Mouse (Mus musculus) forelimb bud, embryonic 11.5 days (tissue): Measurements from ENCODE around the gene Fam222b.
"Not testable (repeated sequence)": the region's sequence is repeated elsewhere in the genome, so short reads cannot be mapped to it uniquely, and the experiment has no call there.

ENCODE experiments used
- DNase-seq: peaks from one replicate; pipeline ENCODE4 v3.0.0-alpha.2; 2012; ENCODE audit warnings: low read depth, low spot score

The Fam222b gene

DNA sequence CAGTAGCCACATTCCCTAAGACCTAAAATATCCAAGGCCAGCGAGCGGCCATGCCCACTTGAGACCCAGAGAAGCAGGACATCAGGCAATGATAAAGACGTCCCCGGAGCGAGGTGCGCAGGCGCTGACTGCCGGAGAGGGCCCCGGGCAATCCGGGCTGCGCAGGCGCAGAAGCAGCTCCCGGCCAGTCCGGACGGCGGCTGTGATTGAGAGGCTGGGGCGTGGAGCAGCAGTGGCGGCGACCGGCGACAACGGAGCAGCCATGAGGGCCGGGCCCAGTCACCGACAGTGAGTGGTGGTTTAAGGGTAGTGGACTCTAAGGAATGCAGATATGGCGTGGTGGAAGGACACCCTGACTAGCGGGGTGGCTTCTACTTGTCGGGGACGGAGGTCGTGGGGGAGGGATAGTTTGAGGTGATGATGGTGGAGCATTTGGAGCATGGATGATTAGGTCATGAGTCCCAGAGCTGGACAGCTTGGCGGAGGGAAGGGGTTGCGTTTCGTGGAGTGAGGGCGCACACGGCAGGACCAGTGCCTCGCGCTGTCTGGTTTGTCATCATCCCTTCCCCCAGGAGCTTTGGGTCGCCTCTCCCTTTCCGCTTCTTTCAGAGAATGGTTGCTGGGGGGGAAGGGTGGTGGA, at the start of gene Fam222b:
TSS of gene Fam222b (plus strand) at position 157 of the 640 bp plus-strand sequence.
- peak; percentile 92 for DNase-seq

DNA sequence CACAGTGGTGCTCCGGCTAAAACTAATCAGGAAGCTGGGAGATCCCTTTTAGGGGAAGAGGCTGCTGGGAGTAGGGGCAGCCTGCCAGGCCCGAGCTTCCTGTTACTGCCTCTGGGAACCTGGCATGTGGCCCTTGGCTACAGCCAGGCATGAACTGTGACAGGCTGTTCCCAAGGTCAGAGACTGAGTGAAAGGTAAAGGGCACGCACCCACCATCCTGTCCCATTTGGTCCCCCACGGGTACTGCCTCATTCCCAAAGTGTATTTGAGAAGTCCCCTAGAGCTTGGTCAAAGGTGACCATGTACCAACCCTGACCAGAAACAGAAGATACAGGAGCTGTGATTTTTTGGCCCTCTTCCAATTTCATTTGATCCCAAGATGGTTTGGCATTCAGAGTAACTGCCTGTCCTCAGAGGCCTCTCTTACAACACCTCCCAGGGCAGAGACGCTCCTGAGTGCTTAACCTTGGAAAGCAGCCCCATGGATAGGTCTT, 49.7 kb upstream of the Fam222b start:
- DNase-seq = no peak

DNA sequence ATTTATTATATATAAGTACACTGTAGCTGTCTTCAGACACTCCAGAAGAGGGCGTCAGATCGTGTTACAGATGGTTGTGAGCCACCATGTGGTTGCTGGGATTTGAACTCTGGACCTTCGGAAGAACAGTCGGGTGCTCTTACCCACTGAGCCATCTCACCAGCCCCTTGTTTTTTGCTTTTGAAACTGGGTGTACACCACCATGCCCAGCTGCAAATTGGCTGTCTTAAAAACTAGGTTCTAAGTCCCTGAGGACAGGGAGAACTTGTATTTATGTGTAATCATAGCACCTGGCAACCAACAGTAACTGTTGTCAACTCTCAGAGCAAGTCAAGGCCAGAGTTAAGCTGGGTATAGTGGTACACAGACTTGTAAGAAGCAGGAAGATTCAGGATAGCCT, 45.8 kb upstream of the Fam222b start:
- DNase-seq = not testable (repeated sequence)

DNA sequence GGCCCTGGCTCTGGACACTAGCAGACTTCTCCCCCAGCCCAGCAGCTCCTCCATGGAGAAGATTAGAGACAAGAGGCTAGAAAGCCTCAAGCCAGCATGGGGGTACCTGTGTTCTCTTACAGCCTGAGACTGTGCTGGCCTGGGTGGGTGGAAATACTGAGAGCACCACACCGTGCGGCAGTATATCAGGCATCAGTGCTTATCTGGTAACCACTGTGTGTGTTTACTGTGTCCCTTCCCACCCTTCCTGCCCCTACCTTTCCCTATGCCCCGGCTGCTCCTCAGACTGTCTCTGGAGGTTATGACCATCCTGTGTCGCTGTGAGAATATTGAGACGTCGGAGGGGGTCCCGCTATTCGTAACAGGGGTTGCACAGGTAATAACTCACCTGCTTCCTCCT, 41.4 kb upstream of the Fam222b start:
- no peak for DNase-seq

DNA sequence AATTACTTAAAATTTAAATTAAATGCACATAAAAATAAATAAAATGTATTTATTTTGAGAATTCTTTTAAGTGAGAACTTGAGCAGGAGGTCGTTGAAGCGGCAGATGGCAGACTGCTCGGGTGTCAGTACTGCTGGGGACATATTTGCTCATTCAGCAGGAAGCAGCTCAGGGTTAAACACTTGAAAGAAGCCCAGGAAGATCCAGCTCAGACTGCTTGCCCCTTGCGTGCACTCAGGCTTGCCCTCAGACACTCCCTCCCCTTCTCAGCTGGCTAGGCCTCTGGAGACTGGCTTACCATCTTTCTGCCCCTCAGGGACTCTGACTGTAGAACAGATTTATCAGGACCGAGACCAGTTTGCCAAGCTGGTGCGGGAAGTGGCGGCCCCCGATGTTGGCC, 37.5 kb upstream of the Fam222b start:
- no peak for DNase-seq

DNA sequence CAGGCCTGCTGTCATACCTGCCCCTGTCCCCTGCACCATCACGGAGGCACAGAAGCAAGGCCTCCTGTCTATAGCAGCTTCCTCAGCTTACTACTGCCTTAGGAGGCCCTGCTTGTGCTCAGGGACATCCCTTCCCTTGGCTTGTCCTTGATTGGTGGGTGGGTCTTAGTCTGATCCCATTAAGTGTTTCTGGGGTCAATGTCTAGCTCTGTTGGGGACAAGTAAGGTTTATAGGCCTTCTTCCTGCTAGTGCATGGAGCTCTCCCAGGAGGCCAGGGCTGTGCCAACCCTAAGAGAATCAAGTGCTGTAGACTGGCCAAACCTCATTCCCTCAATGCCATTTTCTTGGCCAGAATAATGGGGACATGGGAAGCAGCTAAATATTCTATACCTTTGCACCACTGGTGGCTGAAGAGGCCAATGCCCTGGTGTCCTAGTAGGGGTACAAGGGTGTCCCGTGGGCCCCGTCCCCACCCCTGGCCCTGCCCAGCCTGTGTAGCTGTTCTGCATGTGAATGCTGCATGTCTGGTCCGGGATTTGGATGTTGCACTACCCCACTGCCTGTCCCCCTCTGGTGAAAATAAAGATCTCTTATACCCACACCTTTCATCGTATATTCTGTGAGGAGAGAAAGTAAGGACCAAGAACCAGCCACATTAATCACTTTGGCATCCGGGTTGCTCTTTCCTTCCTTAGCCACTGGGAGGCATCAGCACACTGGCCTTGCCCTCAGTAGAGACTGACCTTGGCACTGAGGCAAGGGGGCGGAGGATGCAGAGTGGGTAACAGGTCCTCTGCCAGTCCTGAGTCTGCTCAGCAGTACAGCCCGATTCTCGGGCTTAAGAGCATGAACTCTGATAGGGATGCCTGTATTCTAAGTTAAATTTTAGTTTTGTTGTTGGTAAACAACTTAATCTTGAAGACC, 34.4 kb upstream of the Fam222b start:
- peak; percentile 43 for DNase-seq

DNA sequence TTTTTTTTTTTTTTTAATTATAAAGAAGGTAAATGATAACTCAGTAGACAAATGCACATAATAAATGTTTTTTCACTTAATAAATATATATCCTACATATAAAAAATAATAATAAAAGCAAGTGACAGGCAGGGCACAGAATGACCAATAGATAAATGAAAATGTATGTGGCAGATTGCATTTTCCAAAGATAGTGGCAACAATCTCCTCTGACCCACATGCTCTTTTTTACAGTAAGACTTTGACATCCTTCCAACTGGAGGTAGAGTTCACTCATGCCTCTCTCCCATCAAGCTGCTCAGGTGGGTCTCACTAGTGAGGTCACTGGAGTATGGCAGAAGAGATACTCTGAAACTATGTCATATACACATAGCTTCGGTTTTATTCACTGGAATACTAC, 31.9 kb upstream of the Fam222b start:
- no peak for DNase-seq

DNA sequence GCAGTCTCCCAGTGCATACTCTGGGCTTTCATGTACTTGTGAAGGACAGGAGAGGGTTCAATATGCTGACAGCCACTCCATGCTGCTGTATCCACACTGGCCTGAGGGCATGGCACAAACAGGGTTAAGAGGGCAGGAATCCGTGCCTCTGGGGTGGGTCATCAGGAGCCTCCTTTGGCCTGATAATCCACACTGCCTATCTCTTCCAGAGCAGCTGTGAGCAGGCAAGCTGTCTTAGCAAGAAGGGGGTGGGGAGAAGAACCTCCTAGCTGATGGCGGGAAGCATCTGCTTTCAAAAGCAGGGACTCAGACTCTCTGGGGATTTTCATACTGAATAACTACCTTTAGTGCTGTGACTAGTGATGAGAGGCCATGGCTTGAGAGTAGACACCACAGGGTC, 28.6 kb upstream of the Fam222b start:
- no peak for DNase-seq

DNA sequence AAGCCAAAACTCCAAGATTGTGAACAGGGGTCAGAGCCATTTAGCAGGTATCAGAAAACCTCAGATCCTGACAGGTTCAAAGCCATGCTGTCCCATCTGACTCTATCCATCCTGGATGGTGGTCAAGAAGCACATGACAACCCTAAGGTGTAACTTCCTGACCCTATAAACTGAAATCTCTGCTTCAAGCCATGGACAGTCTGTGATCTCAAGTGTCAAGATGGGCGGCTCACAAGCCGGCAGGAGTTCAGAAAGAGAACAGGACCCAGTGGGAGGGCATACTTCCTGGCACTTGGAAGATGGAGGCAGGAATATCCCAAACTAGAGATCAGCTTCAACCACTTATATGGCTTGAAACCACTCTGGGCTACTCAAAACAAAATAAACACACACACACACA, 27.8 kb upstream of the Fam222b start:
- DNase-seq = no peak

DNA sequence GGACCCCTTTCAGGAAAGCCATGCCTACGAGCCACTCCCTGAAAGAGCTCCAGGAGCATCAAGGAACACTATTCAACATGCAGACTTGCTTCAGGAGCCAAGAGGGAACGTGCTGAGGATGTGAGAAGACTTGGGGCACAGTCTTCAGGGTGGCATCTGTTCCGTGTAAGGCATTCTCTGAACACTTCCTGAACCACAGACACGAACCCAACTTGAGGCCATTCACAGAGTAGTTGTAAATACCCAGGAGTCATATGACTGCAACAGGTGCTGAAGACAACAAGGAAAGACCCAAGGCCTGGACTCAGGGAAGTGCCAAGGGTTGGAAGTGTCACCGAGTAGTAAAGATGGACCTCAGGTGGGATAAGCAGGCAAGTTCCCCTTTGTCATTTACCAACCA, 26.9 kb upstream of the Fam222b start:
- DNase-seq = no peak

DNA sequence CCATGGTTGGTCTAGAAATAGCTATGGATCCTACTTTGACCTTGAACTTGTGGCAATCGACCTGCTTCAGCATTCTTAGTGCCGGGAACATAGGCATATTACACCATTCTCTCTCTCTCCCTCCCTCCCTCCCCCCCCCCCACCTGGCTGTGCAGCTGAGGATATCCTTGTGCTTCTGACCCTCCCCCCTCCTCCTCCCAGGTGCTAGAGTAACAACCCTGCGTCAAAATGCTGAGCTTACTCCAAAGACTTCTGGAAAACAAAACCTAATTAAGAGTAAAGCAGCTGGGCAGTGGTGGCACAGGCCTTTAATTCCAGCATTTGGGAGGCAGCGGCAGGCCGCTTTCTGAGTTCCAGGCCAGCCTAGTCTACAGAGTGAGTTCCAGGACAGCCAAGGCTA, 25.3 kb upstream of the Fam222b start:
- no peak for DNase-seq

DNA sequence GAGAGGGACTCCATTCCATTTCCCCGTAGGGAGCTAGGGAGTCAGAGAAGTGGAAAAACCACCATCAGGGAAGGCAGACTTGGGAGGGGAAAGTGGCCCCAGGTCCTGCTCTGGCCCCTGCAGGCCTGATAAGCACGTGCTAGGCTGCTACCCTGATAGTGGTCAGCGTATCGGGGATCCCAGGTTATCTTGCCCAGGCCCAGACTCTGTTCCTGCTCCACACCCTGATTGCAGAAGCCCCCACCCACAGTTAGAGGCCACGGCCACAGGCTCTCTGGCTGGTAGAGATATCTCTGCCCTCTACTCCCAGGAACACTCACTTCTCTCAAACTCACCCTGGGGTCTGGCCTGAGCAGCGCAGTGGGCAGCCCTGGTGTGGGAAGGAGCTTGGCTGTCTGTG, 24.8 kb upstream of the Fam222b start:
- no peak for DNase-seq

DNA sequence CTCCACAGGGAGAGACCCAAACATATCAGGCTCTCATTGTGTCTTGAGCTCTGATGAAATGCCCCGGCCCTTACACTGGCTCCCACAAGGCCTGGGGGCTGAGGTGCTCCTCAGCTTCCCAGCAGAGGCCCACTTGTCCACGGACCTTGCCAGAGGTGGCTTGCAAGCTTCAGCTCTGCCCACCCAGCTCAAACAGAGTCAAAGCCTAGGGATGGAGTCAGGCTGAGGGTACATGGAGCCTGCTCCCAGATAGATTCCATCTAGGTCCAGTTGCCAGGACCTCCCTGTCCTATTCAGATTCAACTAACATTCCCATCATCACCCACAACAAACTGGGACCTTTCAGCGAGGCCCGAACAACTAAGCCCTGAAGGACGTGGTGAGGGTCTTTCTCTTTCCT, 22.5 kb upstream of the Fam222b start:
- DNase-seq = no peak

DNA sequence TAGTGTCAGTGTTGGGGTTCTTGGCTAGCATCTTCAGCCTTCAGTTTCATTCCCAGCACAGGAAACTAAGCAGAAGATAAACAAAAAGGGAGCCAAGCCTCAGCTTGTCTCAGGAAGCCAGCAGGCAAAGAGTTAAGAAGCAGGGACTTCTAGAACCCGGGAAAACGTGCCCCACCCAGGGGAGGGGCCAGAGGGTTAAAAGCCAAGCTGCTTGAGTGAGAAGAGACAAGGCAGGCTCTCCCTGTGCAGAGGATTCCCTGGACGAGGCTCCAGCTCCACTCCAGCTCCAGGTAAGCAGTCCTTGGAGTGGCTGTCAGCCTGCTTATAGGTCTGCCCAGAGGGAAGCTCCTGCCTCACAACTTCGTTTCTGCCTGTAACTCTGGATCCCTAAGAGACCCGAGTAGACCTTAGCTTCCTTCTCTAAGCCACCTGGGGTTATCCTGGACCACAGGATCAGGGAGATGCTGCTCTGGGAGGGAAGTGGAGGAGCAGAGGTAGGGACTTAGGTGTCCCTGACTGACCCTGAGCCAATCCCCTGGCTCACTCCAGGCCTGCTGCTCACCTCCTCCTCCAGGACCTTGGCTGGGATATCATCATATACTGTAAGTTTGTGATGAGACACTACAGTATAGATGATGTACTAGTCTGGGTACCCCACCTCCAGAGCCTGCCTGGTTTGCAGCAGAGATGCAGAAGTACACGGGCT, 21.9 kb upstream of the Fam222b start:
- DNase-seq = no peak

DNA sequence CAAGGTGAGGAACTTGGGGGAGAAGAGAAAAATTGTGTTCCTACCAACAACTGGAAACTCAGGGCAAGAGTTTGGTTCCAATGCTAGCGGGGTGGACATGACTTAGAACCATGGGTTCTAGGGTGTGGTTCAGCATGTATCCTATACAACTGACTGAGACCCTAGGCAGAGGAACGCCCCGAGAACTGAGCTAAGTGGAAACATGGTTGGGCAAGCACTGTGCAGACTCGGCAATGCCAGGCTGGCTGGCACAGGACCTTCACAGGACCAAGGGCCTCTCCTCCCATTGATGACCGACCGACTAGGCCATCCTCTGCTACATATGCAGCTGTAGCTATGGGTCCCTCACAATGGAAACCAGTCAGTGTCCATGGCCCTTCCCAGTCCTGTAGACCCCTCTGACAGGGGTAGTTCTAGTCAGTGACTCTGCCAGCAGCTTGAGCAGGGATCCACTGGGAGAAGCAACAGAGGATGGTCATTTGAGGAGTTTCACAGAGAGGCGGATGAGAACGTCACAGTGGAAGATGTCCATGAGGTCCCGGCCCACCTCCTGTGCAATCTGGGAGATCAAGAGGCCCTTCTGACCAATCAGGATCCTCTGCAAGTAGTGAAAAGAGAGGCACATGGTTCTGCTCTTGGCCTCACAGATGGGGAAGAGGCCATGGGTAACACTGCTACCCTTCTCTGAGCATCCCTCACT, 20.7 kb upstream of the Fam222b start:
- DNase-seq = no peak

DNA sequence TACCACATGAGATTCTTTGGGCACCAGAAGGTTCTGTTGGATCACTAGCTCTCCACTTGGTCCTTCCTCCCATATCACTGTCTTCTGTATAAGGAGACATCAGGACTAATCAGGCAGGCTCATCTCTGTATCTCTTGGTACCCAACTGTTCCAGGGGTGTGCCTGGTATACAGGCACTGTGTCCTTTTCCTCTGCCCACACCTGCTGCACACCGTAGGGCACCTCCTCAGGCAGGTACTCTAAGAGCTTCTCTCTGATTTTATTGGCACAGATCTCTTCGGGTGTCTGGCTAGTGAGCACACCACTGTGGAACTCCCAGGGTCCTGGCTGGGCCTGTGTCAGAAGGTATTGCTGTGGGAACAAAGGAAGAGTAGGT, 20.2 kb upstream of the Fam222b start:
- no peak for DNase-seq

DNA sequence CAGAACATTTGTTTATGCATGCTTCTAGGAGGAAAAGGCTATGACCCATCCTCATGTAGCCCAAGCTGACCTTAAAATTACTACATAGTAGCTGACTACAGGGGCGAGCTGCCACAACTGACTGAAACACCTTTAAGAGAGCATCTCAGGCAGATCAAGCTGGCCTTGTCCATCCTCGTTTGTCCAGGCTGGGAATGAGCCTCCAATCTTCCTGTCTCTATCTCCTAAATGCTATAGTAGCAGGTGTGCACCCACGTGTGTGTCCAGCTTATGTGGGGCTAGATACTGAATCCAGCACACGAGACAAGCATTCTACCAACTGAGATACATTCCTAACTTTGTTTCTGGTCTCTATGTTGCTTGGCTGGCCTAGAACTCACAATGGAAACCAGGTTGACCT, 19.8 kb upstream of the Fam222b start:
- DNase-seq = no peak

DNA sequence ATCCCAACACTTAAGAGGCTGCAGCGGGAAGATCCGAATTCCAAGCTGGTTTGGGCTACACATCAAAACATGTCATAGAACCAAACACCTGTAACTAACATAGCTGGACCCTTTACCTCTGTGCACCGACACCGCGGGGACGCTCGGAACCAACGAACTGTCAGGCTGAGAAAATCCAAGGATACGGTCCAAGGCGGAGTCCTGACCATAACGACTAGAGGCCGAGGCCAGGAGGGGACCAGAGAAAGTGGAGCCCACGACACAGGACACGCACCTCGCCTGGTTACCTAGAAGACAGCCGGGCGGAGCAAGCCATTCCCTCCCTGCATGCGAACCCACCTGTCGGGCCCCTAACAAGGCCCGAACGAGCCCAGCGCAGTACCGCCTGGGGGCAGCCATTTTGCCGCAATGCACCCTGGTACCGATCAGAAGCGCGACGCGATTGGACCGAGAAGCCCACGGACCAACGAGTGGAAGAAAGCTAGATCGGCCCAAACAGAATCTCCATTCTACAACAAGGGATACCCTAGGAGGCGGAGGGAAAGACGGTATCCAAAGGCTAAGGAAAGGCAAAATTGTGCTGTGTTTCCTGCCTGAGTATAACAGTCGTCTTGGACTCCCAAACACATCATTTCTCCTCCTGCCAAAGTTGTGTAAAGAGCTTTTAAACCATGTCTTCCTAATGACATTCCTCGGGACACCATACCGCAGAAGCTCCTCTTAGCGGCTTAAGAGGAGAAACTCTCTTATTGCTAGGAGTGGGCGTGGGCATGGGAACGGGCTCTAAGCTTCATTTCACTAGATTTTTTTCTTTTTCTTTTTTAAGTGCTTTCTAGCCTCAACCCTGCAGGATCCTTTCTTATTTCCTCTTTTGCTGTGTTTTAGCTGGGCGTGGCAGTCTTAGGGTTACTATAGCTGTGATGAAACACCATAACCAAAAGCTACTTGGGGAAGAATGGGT, 14.2 kb upstream of the Fam222b start, which contains the start of gene Eral1:
TSS of gene Eral1 (minus strand) at position 423 of the 961 bp plus-strand sequence.
- peak; percentile 84 for DNase-seq

DNA sequence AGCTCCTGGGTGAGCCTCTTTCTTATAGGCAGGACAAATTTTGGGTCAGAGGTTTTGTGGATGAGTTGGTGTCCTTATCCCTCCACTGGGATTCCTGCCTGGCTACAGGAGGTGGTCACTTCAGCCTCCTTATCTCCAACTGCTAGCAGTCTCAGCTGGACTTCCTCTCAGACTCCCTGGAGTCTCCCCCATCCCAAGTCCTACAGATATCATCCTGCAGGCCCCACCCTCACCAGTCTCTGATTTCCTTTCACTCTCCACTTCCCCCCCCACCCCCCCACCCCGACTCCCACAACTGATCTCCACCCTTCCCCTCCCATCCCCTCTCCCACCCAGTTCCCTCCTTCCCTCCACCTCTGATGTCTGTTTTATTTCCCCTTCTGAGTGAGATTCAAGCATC, 10.9 kb upstream of the Fam222b start:
- no peak for DNase-seq

DNA sequence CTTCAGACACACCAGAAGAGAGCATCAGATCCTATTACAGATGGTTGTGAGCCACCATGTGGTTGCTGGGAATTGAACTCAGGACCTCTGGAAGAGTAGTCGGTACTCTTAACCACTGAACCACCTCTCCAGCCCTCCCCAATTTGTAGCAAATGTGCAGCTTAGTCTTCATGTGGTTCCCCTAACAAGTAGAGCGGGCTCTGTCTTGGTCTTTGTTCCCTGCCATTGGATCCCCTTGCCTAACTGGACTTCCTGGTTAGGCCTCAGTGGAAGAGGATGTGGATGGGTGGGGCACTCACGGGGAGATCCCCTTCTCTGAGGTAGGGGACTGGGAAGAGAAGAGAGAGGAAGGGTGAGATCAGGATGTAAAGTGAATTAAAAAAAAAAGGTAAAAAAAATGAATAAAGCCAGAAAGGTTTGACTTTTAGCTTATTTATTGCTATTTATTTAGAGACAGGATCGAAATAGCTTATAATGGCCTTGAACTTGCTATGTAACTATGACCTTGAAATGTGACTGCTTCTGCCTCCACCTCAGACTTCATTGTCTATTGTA, 7.5 kb upstream of the Fam222b start:
- no peak for DNase-seq
